Mouse (Mus musculus) gastrocnemius, adult 8-10 months (tissue): ENCODE results near the gene Wdr24. TPM values are rescaled to one million over a fixed set of nuclear protein-coding genes. Genes with fewer than 3 reads are reported as not detected.
"Not testable (repeated sequence)": the region's sequence is repeated elsewhere in the genome, so short reads cannot be mapped to it uniquely, and the experiment has no call there.

Experiments
- DNase-seq, 2 experiments: peaks; one replicate each; pipeline ENCODE4 v3.0.0; 2022; ENCODE audit warnings: low spot score in 2 of 2
- total RNA-seq, 4 experiments: library from RNA; stranded (reverse); gene quantifications; 2 replicates each; pipeline ENCODE4 v1.2.4; 2022

Gene Wdr24
- total RNA-seq, 4 experiments from 2014 or later: 9.8 to 13.2 (median 11.7) TPM

GRCm38 (mm10) chr17:25807452-25807851, 16.0 kb upstream of the Wdr24 start:
- not testable (repeated sequence) for DNase-seq

GRCm38 (mm10) chr17:25808028-25808427, 15.4 kb upstream of the Wdr24 start:
- DNase-seq: no peak

- peak in 1 of 2 experiments; percentile 47 for DNase-seq
Measured at GRCm38 (mm10) chr17:25808789-25809605, 14.4 kb upstream of the Wdr24 start, which contains the start of gene Fbxl16. Gene Fbxl16 (plus strand): TSS chr17:25809085.

- DNase-seq: no peak
Measured at GRCm38 (mm10) chr17:25809606-25810340, 13.7 kb upstream of the Wdr24 start.

- DNase-seq: no peak
Measured at GRCm38 (mm10) chr17:25810890-25811289, 12.5 kb upstream of the Wdr24 start.

GRCm38 (mm10) chr17:25813471-25813870, 10.0 kb upstream of the Wdr24 start:
- peak in 1 of 2 experiments; percentile 55 for DNase-seq

GRCm38 (mm10) chr17:25817662-25818061, 5.8 kb upstream of the Wdr24 start:
- DNase-seq: no peak

GRCm38 (mm10) chr17:25818851-25819780, 4.3 kb upstream of the Wdr24 start:
- no peak for DNase-seq

GRCm38 (mm10) chr17:25824362-25825142, 1.1 kb downstream of the Wdr24 start:
- DNase-seq: no peak

GRCm38 (mm10) chr17:25825311-25825710, 1.9 kb downstream of the Wdr24 start:
- no peak for DNase-seq

GRCm38 (mm10) chr17:25825984-25826570, 2.6 kb downstream of the Wdr24 start:
- DNase-seq: no peak

GRCm38 (mm10) chr17:25827011-25827410, 3.6 kb downstream of the Wdr24 start:
- no peak for DNase-seq

GRCm38 (mm10) chr17:25827546-25828222, 4.3 kb downstream of the Wdr24 start:
- peak in 1 of 2 experiments; percentile 7 for DNase-seq

- DNase-seq: peak in 1 of 2 experiments; percentile 5
Measured at GRCm38 (mm10) chr17:25828223-25828594, 4.8 kb downstream of the Wdr24 start.

GRCm38 (mm10) chr17:25828712-25829557, 5.5 kb downstream of the Wdr24 start, which contains the start of gene Jmjd8:
Gene Jmjd8 (plus strand): TSS chr17:25828867.
- DNase-seq: peak in 1 of 2 experiments; percentile 55

GRCm38 (mm10) chr17:25829558-25830017, 6.2 kb downstream of the Wdr24 start:
- DNase-seq: no peak

- DNase-seq: no peak
Measured at GRCm38 (mm10) chr17:25830200-25830753, 6.8 kb downstream of the Wdr24 start.

GRCm38 (mm10) chr17:25830806-25831431, 7.5 kb downstream of the Wdr24 start:
- DNase-seq: no peak
